Mouse (Mus musculus): ENCODE data around the gene Olfr802. TPM values are rescaled to one million over a fixed set of nuclear protein-coding genes. Genes with fewer than 3 reads are reported as not detected.

Gene Olfr802
- not detected for total RNA-seq (2021)
- long read RNA-seq, experiment 1 = 0 reads
- long read RNA-seq, experiment 2 = 0 reads

DNA sequence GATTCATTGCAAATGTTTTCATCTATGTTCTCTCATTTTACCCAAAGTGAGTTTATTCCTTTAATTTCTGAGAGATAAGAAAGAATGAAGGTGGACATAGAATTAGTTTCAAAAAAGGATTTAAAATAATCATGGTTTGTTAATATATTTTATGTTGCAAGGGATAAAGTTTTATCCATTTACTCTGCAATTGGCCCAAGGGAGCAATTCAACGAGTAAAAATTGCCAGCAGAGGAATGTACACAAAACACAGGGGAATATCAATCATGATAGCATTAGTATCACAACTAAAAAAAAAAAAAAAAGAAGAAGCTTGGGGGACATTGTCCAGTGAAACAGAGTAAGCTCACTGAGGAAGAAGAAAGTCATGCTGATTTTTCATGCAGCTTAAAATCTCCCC, at the start of gene Olfr802:
Gene Olfr802 (minus strand): TSS at position 101 of the 400 bp plus-strand sequence.
- intact Hi-C loops (cut with DNase I) = no loop called here
- DNase-seq = no peak
- Histone ChIP-seq H3K27ac (no peak within 1 kb of the TSS), H3K4me3 (no peak within 1 kb of the TSS)
- no peak for TF ChIP-seq CTCF (IDR thresholded peaks at IDR 0.05)

DNA sequence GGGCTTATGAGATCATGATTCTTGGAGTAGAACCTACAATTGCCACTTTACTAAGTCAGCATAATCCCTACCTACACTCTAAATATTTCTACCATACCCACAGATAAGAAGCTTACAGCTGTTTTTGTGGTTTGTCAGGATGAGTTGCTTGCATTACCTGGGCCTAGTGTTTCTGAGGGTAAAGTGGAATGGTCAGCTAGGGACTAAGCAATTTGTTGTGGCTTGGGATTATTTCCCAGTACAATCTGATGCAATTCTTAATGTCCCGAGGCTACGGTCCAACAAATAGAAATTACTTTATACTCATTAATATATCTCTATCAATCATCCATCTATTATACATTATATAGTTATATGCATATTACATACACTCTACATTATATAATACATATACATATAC, 41.3 kb upstream of the Olfr802 start, which contains the start of gene Olfr805:
Gene Olfr805 (minus strand): TSS at position 101 of the 400 bp plus-strand sequence.
- no peak for DNase-seq
- intact Hi-C loops (cut with DNase I) = no loop called here
- Histone ChIP-seq H3K27ac (no peak within 1 kb of the TSS), H3K4me3 (no peak within 1 kb of the TSS)
- TF ChIP-seq CTCF (IDR thresholded peaks at IDR 0.05) = no peak

DNA sequence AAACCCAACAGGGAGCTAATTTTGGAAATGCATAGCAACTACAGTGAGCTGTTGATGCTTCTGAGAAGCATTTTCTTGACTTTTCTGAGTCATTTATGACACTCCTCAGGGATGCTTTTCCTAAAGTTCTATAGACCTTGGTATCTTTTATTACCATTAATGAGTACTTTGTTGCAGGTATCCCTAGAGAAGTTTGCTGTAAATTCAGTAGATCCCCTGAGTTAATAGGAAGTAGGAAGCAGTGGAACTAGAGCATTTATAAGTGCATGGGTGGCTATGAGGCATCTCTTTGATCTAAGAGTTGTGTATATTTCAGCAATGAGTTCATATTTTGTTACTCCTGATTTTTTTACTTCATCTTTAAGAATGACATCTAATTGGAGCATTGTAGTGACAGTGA, 14.9 kb upstream of the Olfr802 start, which contains the start of gene Olfr804:
Gene Olfr804 (plus strand): TSS at position 301 of the 400 bp plus-strand sequence.
- DNase-seq = no peak
- TF ChIP-seq CTCF (IDR thresholded peaks at IDR 0.05) = no peak
- intact Hi-C loops (cut with DNase I) = no loop called here
- Histone ChIP-seq H3K27ac (no peak within 1 kb of the TSS), H3K4me3 (no peak within 1 kb of the TSS)

DNA sequence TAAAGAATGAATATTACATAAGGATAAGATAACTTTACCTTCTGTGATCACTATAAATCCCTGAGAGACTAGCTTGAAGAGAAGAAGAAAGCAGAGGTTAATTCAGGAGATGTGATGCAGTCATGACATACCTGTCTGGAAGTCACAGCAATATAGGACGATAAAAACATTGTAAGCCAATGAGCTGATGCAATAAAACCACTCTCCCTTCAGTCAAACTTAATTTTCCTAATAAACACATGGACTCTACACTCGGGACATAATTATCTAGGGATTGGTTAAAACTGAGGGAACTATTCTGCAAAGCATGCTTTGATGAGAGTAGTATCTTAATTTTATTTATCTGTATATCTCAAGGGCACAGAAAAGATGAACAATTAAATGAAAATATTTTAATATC, 6.2 kb upstream of the Olfr802 start, which contains the start of gene Olfr803:
Gene Olfr803 (minus strand): TSS at position 101 of the 400 bp plus-strand sequence.
- no peak within 1 kb of the TSS for H3K4me3 ChIP-seq
- H3K27ac ChIP-seq = no peak within 1 kb of the TSS
- no peak for TF ChIP-seq CTCF (IDR thresholded peaks at IDR 0.05)
- intact Hi-C loops (cut with DNase I) = no loop called here
- no peak for DNase-seq

DNA sequence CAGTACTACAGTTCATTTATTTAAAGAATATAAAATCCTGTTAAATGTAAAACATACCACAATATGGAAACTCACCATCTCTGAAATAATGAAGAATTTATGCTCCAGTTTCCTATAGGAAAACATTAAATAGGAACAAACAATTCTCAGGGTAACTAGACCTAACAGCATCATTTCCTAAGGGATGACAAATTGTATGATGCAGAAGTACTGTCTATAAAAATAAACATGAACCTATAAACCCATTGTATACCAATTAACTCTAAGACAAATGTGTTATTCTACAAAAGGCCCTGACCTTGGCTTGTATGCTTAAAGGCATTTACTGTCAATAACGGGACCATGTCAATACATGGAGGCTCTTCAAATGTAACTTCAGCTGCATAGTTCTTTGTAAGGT, 14.2 kb downstream of the Olfr802 start, which contains the start of gene Olfr801:
Gene Olfr801 (minus strand): TSS at position 101 of the 400 bp plus-strand sequence.
- Histone ChIP-seq H3K4me3 (no peak within 1 kb of the TSS), H3K27ac (no peak within 1 kb of the TSS)
- intact Hi-C loops (cut with DNase I) = no loop called here
- no peak for TF ChIP-seq CTCF (IDR thresholded peaks at IDR 0.05)
- DNase-seq = no peak

DNA sequence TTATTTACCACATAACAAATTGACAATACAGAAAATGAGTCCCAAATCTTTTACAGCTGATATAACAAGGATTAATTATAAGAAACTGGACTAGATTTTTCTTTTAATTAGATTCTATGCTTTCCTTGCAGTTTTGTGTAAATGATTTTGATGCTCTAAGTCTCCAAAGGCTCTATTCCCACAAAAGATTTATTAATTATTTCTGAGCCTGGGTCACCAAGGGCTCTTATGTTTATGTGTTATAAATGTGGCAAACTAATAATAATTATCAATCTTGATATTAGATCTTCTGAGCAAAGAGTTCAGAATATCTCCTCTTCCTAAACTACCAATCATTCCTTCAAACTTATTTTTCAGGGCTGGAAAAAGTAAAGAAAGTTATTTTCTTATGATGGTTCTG, 30.6 kb downstream of the Olfr802 start, which contains the start of gene Olfr800:
Gene Olfr800 (plus strand): TSS at position 301 of the 400 bp plus-strand sequence.
- TF ChIP-seq CTCF (IDR thresholded peaks at IDR 0.05) = no peak
- DNase-seq = no peak
- H3K27ac ChIP-seq = no peak within 1 kb of the TSS
- intact Hi-C loops (cut with DNase I) = no loop called here
- no peak within 1 kb of the TSS for H3K4me3 ChIP-seq

DNA sequence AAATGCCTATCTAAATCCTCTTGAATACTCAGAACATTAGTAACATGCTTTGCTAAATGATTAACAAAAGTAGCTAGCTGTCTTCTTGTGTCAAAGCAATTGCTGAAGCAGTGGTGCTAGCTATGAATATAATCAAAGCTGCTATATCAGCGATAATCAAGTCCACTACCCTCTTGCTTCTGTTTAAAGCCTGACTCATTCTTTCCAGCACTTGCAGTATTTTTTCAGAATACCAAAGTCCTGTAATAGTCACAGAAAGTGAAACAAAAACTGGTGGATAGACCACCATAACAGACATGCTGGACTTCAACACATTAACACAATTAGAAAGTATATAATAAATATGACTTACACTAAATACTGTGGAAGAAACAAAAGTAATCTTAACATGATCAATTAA, 36.2 kb downstream of the Olfr802 start:
- DNase-seq = no peak
- TF ChIP-seq CTCF (IDR thresholded peaks at IDR 0.05) = no peak
- H3K4me3 ChIP-seq = no peak overlapping the region
- H3K27ac ChIP-seq = no peak overlapping the region
- intact Hi-C loops (cut with DNase I) = no loop called here

DNA sequence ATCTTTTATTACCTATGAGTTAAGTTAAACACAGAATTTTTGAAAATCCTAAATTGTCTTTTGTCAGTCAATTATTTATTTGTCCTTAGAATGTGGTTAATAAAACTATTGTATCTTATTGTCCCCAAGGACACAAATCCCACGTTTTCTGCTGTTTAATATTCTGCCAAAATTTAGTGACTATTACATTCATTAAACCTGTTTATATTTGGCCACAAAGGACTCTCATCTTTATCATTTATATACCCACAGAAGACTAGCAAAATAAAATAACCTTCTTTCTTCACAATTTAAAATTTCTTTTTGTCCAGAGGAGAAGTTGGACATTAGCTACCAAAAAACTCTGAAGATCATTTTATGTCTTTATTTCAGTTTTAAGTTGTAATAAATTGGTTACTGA, 50.8 kb downstream of the Olfr802 start, which contains the start of gene Olfr799:
Gene Olfr799 (plus strand): TSS at position 301 of the 400 bp plus-strand sequence.
- Histone ChIP-seq H3K27ac (no peak within 1 kb of the TSS), H3K4me3 (no peak within 1 kb of the TSS)
- TF ChIP-seq CTCF (IDR thresholded peaks at IDR 0.05) = no peak
- intact Hi-C loops (cut with DNase I) = no loop called here
- no peak for DNase-seq

DNA sequence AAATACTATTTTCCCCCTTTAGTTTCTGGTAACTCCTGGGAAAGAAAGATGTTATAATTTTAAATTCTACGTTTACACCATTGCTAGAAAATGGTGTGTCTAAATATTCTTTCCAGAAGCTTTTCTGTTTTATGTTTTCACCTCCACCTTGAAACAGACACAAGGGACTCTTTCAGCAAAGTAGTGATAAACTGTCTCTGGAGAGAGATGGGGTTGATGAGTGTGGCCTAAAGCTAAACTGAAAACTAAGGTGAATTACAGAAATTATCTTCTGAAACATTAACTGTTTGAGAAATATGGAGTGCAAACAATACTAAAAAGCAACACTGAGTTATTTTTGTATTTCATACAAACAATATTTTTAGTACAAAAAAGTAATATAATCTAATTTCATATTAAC, 60.1 kb downstream of the Olfr802 start, which contains the start of gene Olfr798:
Gene Olfr798 (minus strand): TSS at position 101 of the 400 bp plus-strand sequence.
- H3K4me3 ChIP-seq = no peak within 1 kb of the TSS
- no peak for DNase-seq
- no peak for TF ChIP-seq CTCF (IDR thresholded peaks at IDR 0.05)
- intact Hi-C loops (cut with DNase I) = no loop called here
- H3K27ac ChIP-seq = no peak within 1 kb of the TSS

Small RNA genes within 50 kb of the gene (microRNA-seq; reads per million reads assigned to microRNA genes)
- not detected for gene Gm24485

Other genes with a start within 250 kb of the Olfr802 start
- not detected for gene Olfr787, start 226.3 kb downstream of the Olfr802 start, total RNA-seq (2021)
- gene Olfr788, start 217.2 kb downstream of the Olfr802 start, total RNA-seq (2021) = not detected
- gene Olfr789, start 203.4 kb downstream of the Olfr802 start, total RNA-seq (2021) = not detected
- gene Olfr790, start 189.7 kb downstream of the Olfr802 start, total RNA-seq (2021) = not detected
- gene Olfr791, start 166.4 kb downstream of the Olfr802 start, total RNA-seq (2021) = not detected
- not detected for gene Olfr792, start 149.0 kb downstream of the Olfr802 start, total RNA-seq (2021)
- gene Olfr794, start 120.5 kb downstream of the Olfr802 start, total RNA-seq (2021) = not detected
- not detected for gene Olfr796, start 75.6 kb downstream of the Olfr802 start, total RNA-seq (2021)
- not detected for gene Olfr798, start 60.2 kb downstream of the Olfr802 start, total RNA-seq (2021)
- gene Olfr799, start 50.7 kb downstream of the Olfr802 start, total RNA-seq (2021) = not detected
- not detected for gene Olfr800, start 30.5 kb downstream of the Olfr802 start, total RNA-seq (2021)
- not detected for gene Olfr801, start 14.3 kb downstream of the Olfr802 start, total RNA-seq (2021)
- gene Olfr803, start 6.1 kb upstream of the Olfr802 start, total RNA-seq (2021) = not detected
- not detected for gene Olfr804, start 15.0 kb upstream of the Olfr802 start, total RNA-seq (2021)
- not detected for gene Olfr805, start 41.2 kb upstream of the Olfr802 start, total RNA-seq (2021)
- gene Olfr806, start 53.8 kb upstream of the Olfr802 start, total RNA-seq (2021) = not detected
- not detected for gene Olfr807, start 69.6 kb upstream of the Olfr802 start, total RNA-seq (2021)
- not detected for gene Olfr808, start 77.3 kb upstream of the Olfr802 start, total RNA-seq (2021)
- not detected for gene Olfr809, start 86.5 kb upstream of the Olfr802 start, total RNA-seq (2021)
- gene Olfr810, start 106.7 kb upstream of the Olfr802 start, total RNA-seq (2021) = not detected
- gene Olfr811, start 116.2 kb upstream of the Olfr802 start, total RNA-seq (2021) = not detected
- not detected for gene Olfr812, start 157.9 kb upstream of the Olfr802 start, total RNA-seq (2021)
- not detected for gene Olfr813, start 167.2 kb upstream of the Olfr802 start, total RNA-seq (2021)
- gene Olfr814, start 191.7 kb upstream of the Olfr802 start, total RNA-seq (2021) = not detected
- gene Olfr815, start 217.7 kb upstream of the Olfr802 start, total RNA-seq (2021) = not detected
- gene Olfr816, start 227.4 kb upstream of the Olfr802 start, total RNA-seq (2021) = not detected